9 mouse cellular contexts compared by ENCODE assay signal in genomic region chr8:69936050-69936794, GRCm38 (mm10). TPM values are rescaled to one million over a fixed set of nuclear protein-coding genes. Genes with fewer than 3 reads are reported as not detected.
DNase-seq lines count a peak whose midpoint lies in the region; ATAC-seq lines count a peak whose summit lies in the region.
"Had no signal": no experiment of that assay in that cellular context is flagged by ENCODE, and none has a peak within 500 bp of the region (broad histone marks: within the 10 kb centered on the region; RNA-seq: fewer than 3 reads in every experiment).

No protein-coding gene starts in this region.

- 0 out of 2 replicates have a peak overlapping the region, but pooled peaks have one; percentile 36 for H3K27ac ChIP-seq in hindbrain, embryonic 14.5 days
- H3K27ac ChIP-seq in liver, embryonic 13.5 days: peak overlapping the region; percentile 62
- H3K27ac ChIP-seq in neural tube, embryonic 13.5 days (replicated peaks): peak overlapping the region; percentile 61

- H3K4me3 ChIP-seq in hindbrain, embryonic 14.5 days (replicated peaks; ENCODE audit: low read length): no peak overlapping the region
- H3K4me3 ChIP-seq in liver, embryonic 13.5 days (replicated peaks): no peak overlapping the region
- H3K4me3 ChIP-seq in neural tube, embryonic 13.5 days: no peak overlapping the region

- no peaks in the 10 kb centered on the region for H3K9me3 ChIP-seq in hindbrain, embryonic 14.5 days (ENCODE audit: control insufficient read depth, low read length)
- H3K9me3 ChIP-seq in liver, embryonic 13.5 days (replicated peaks): no peaks in the 10 kb centered on the region
- no peaks in the 10 kb centered on the region for H3K9me3 ChIP-seq in neural tube, embryonic 13.5 days
- H3K9me3 ChIP-seq: G1E had no signal

- intact Hi-C loops in gastrocnemius, postnatal 14 days (cut with DNase I; ENCODE audit: low total_unique reads): no loop called here

- DNase-seq in gastrocnemius, postnatal 14 days: peak; percentile 49
- DNase-seq in gastrocnemius, adult 8-10 months (ENCODE audit: low spot score in 2 of 2): no peak
- peak; percentile 63 for DNase-seq in fibroblast of lung, adult 2 months (ENCODE audit: low read depth)
- DNase-seq in hindbrain, embryonic 14.5 days (ENCODE audit: low spot score): peak; percentile 59
- DNase-seq in liver, embryonic 13.5 days: no peak
- no peak for DNase-seq in cerebellum, adult 9-11 months
- no peak for DNase-seq in urinary bladder, postnatal 25 days (ENCODE audit: low spot score)

- H3K27me3 ChIP-seq in hindbrain, embryonic 14.5 days (ENCODE audit: control insufficient read depth, insufficient read depth, low read length): no peaks in the 10 kb centered on the region
- H3K27me3 ChIP-seq in liver, embryonic 13.5 days: no peaks in the 10 kb centered on the region
- no peaks in the 10 kb centered on the region for H3K27me3 ChIP-seq in neural tube, embryonic 13.5 days

- H3K4me1 ChIP-seq in hindbrain, embryonic 14.5 days (replicated peaks; ENCODE audit: control insufficient read depth, insufficient read depth, low read length): peaks cover 4% of the 10 kb centered on the region; the same call in 1 of the 2 replicates
- peaks cover 66% of the 10 kb centered on the region for H3K4me1 ChIP-seq in liver, embryonic 13.5 days (replicated peaks)
- peaks cover 27% of the 10 kb centered on the region for H3K4me1 ChIP-seq in neural tube, embryonic 13.5 days (replicated peaks)

- peak; percentile 69 for ATAC-seq in hindbrain, embryonic 14.5 days (ENCODE audit: low FRiP score)
- peak; percentile 47; the same call in 1 of the 2 replicates for ATAC-seq in liver, embryonic 13.5 days (ENCODE audit: low read depth)
- ATAC-seq in neural tube, embryonic 13.5 days (ENCODE audit: low read depth): peak; percentile 74

- 73% methylated on average over 7 of the region's 7 CpGs for WGBS in hindbrain, embryonic 14.5 days
- 68% methylated on average over 7 of the region's 7 CpGs for WGBS in liver, embryonic 13.5 days (ENCODE audit: insufficient replicate concordance)
- WGBS in neural tube, embryonic 13.5 days: 67% methylated on average over 7 of the region's 7 CpGs

- H3K4me2 ChIP-seq in hindbrain, embryonic 14.5 days (replicated peaks): no peak overlapping the region
- H3K4me2 ChIP-seq in liver, embryonic 13.5 days: no peak overlapping the region
- no peak overlapping the region for H3K4me2 ChIP-seq in neural tube, embryonic 13.5 days

- H3K36me3 ChIP-seq in hindbrain, embryonic 14.5 days (replicated peaks; ENCODE audit: control insufficient read depth, insufficient read depth): peaks cover 17% of the 10 kb centered on the region; the same call in 1 of the 2 replicates
- H3K36me3 ChIP-seq in liver, embryonic 13.5 days: peaks cover 56% of the 10 kb centered on the region
- H3K36me3 ChIP-seq in neural tube, embryonic 13.5 days: peaks cover 22% of the 10 kb centered on the region

- H3K9ac ChIP-seq in hindbrain, embryonic 14.5 days: no peak overlapping the region
- no peak overlapping the region for H3K9ac ChIP-seq in liver, embryonic 13.5 days
- no peak overlapping the region for H3K9ac ChIP-seq in neural tube, embryonic 13.5 days

RNA-seq across cellular contexts. Expression of gene Yjefn3, which starts 33.7 kb away (rescaled TPM):
- 10 to 100 TPM in 1 of 2 experiments, 1 to 10 TPM in 1; 7.8 to 10.2 TPM for total RNA-seq in gastrocnemius, postnatal 14 days (2021)
- 10 to 100 TPM in 3 of 4 experiments, 1 to 10 TPM in 1; 8.2 to 10.8 (median 10.5) TPM for total RNA-seq in gastrocnemius, adult 8-10 months (2022)
- polyA plus RNA-seq in hindbrain, embryonic 14.5 days (2014; fragmentation: Nextera tagmentation; extraction: Ambion mirVana): 11.0 and 12.3 TPM in 2 replicates
- polyA plus RNA-seq in liver, embryonic 13.5 days (2015; fragmentation: Nextera tagmentation; extraction: Ambion mirVana): 0.74 and 0.81 TPM in 2 replicates
- 10.0 and 12.1 TPM in 2 replicates for polyA plus RNA-seq in neural tube, embryonic 13.5 days (2015; fragmentation: Nextera tagmentation; extraction: Ambion mirVana)

RNA-seq across cellular contexts. Expression of gene Ndufa13, which starts 33.9 kb away (rescaled TPM):
- 100 to 1,000 TPM; 265 to 294 TPM for total RNA-seq in gastrocnemius, postnatal 14 days (2021)
- total RNA-seq in gastrocnemius, adult 8-10 months (2022): 100 to 1,000 TPM; 248 to 328 (median 285) TPM
- polyA plus RNA-seq in hindbrain, embryonic 14.5 days (2014; fragmentation: Nextera tagmentation; extraction: Ambion mirVana): 201 and 213 TPM in 2 replicates
- polyA plus RNA-seq in liver, embryonic 13.5 days (2015; fragmentation: Nextera tagmentation; extraction: Ambion mirVana): 109 and 114 TPM in 2 replicates
- polyA plus RNA-seq in neural tube, embryonic 13.5 days (2015; fragmentation: Nextera tagmentation; extraction: Ambion mirVana): 169 and 186 TPM in 2 replicates

RNA-seq across cellular contexts. Expression of gene Tssk6, which starts 34.2 kb away (rescaled TPM):
- total RNA-seq in gastrocnemius, postnatal 14 days (2021): under 1 TPM in 1 of 2 experiments, not detected in 1; 0.31 TPM
- not detected for total RNA-seq in gastrocnemius, adult 8-10 months (2022)
- polyA plus RNA-seq in hindbrain, embryonic 14.5 days (2014; fragmentation: Nextera tagmentation; extraction: Ambion mirVana): 4.6 and 4.7 TPM in 2 replicates
- 2.4 and 2.5 TPM in 2 replicates for polyA plus RNA-seq in liver, embryonic 13.5 days (2015; fragmentation: Nextera tagmentation; extraction: Ambion mirVana)
- 3.4 TPM in 2 replicates for polyA plus RNA-seq in neural tube, embryonic 13.5 days (2015; fragmentation: Nextera tagmentation; extraction: Ambion mirVana)

RNA-seq across cellular contexts. Expression of gene Cilp2, which starts 48.7 kb away (rescaled TPM):
- 10 to 100 TPM; 26.6 to 27.8 TPM for total RNA-seq in gastrocnemius, postnatal 14 days (2021)
- 1 to 10 TPM; 1.2 to 6.0 (median 2.1) TPM for total RNA-seq in gastrocnemius, adult 8-10 months (2022)
- polyA plus RNA-seq in hindbrain, embryonic 14.5 days (2014; fragmentation: Nextera tagmentation; extraction: Ambion mirVana): 4.1 and 4.2 TPM in 2 replicates
- 0.03 and 0.09 TPM in 2 replicates for polyA plus RNA-seq in liver, embryonic 13.5 days (2015; fragmentation: Nextera tagmentation; extraction: Ambion mirVana)
- 3.1 and 3.9 TPM in 2 replicates for polyA plus RNA-seq in neural tube, embryonic 13.5 days (2015; fragmentation: Nextera tagmentation; extraction: Ambion mirVana)

RNA-seq across cellular contexts. Expression of gene Gatad2a, which starts 60.0 kb away (rescaled TPM):
- total RNA-seq in gastrocnemius, postnatal 14 days (2021): 10 to 100 TPM; 31.0 to 35.1 TPM
- total RNA-seq in gastrocnemius, adult 8-10 months (2022): 10 to 100 TPM; 20.5 to 26.4 (median 25.2) TPM
- polyA plus RNA-seq in hindbrain, embryonic 14.5 days (2014; fragmentation: Nextera tagmentation; extraction: Ambion mirVana): 26.4 and 26.5 TPM in 2 replicates
- polyA plus RNA-seq in liver, embryonic 13.5 days (2015; fragmentation: Nextera tagmentation; extraction: Ambion mirVana): 27.1 and 27.8 TPM in 2 replicates
- polyA plus RNA-seq in neural tube, embryonic 13.5 days (2015; fragmentation: Nextera tagmentation; extraction: Ambion mirVana): 30.6 and 31.8 TPM in 2 replicates

Comparison
In these comparisons a context has a peak if more than half of its experiments do, and no peak if none do; other contexts are left out.
1. DNase-seq: peak in gastrocnemius, postnatal 14 days (single experiment), fibroblast of lung, adult 2 months (single experiment) and hindbrain, embryonic 14.5 days (single experiment); none in gastrocnemius, adult 8-10 months (0 of 2), liver, embryonic 13.5 days (single experiment), cerebellum, adult 9-11 months (single experiment) and urinary bladder, postnatal 25 days (single experiment).
2. Peak in every context shown above with its lines, with median percentiles within 50 percentile points of each other: ATAC-seq and H3K27ac ChIP-seq.